Comparison of ENCODE assay signal across 8 mouse cellular contexts in the genomic region with DNA sequence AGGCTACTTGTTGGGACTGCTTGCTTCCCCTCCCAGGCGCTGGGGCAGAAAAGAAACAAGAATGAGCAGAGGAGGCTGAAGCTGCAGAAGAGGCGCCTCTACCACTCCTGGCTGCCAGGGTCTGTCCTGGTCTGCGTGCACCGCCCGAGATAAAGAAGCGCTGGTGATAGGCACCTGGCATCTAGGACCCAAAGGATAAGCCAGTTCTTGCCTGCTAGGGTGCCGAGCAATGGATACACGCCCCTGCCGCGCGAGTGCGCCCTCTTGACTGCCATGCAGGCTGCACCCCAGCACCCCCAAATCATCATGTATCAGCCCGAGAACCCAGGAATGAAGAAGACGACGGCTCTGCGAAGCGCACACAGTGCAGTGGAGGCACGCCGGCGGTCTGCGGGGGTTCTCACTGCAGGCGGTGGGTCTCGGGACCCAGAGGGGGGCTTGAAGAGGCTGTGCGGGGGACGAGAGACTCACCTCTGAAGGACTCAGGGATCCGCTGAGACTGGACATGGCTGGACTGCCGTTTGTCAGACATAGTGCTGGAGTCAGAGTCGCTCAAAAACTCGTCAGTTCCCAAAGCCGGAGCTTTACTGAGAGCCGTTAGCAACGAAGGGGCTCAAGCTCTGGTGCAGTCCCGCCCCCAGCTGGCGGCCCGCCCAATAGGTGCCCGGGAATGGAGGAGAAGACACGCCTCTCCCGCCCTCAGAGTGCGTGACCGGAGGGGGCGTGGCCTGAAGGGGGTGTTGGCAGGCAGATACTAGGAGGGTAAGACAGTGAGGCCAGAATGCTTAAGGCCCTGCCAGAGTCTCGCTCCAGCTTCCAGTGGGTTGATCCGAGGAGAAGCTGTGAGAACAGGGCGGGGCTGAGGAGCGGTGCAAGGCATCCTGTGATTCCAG. TPM values are rescaled to one million over a fixed set of nuclear protein-coding genes. Genes with fewer than 3 reads are reported as not detected.
DNase-seq lines count a peak whose midpoint lies in the region; ATAC-seq and TF ChIP-seq lines count a peak whose summit lies in the region.

Gene Stom, minus strand, starts transcription at position 589 of the 893 bp plus-strand sequence.

- no peaks in the 10 kb centered on the region for H3K9me3 ChIP-seq in forebrain, embryonic 10.5 days
- no peaks in the 10 kb centered on the region for H3K9me3 ChIP-seq in heart, embryonic 15.5 days (replicated peaks)
- H3K9me3 ChIP-seq in liver, embryonic 14.5 days (ENCODE audit: control insufficient read depth, low read length), result no peaks in the 10 kb centered on the region
- H3K9me3 ChIP-seq in neural tube, embryonic 11.5 days (ENCODE audit: control insufficient read depth, low read length), result no peaks in the 10 kb centered on the region
- H3K9me3 ChIP-seq in stomach, postnatal 0 days (ENCODE audit: control insufficient read depth, low read length), result no peaks in the 10 kb centered on the region

- H3K4me3 ChIP-seq in forebrain, embryonic 10.5 days, result peak within 1 kb of the TSS; percentile 82
- H3K4me3 ChIP-seq in heart, embryonic 15.5 days, result peak within 1 kb of the TSS; percentile 80
- peak within 1 kb of the TSS; percentile 91 to 93 for H3K4me3 ChIP-seq in liver, embryonic 14.5 days (ENCODE audit: insufficient read depth in 1 of 2, low read depth in 2 of 2, low read length in 2 of 2)
- peak within 1 kb of the TSS; percentile 76 for H3K4me3 ChIP-seq in neural tube, embryonic 11.5 days (ENCODE audit: low read depth, low read length)
- H3K4me3 ChIP-seq in stomach, postnatal 0 days (ENCODE audit: low read depth, low read length), result peak within 1 kb of the TSS; percentile 74

- H3K27me3 ChIP-seq in forebrain, embryonic 10.5 days (ENCODE audit: poor library complexity, severe bottlenecking), result peaks cover 22% of the 10 kb centered on the region
- H3K27me3 ChIP-seq in heart, embryonic 15.5 days, result no peaks in the 10 kb centered on the region
- no peaks in the 10 kb centered on the region for H3K27me3 ChIP-seq in liver, embryonic 14.5 days (ENCODE audit: control insufficient read depth, insufficient read depth, low read length)
- H3K27me3 ChIP-seq in neural tube, embryonic 11.5 days (ENCODE audit: control insufficient read depth, insufficient read depth, low read length), result 0 out of 2 replicates have a peak, but pooled peaks cover 4% of the 10 kb centered on the region
- H3K27me3 ChIP-seq in stomach, postnatal 0 days (ENCODE audit: control insufficient read depth, insufficient read depth, low read length), result no peaks in the 10 kb centered on the region

- H3K9ac ChIP-seq in heart, embryonic 15.5 days, result peak within 1 kb of the TSS; percentile 76
- peak within 1 kb of the TSS; percentile 99 for H3K9ac ChIP-seq in liver, embryonic 14.5 days (replicated peaks)
- peak within 1 kb of the TSS; percentile 76 for H3K9ac ChIP-seq in neural tube, embryonic 11.5 days (ENCODE audit: low read length)
- H3K9ac ChIP-seq in stomach, postnatal 0 days (ENCODE audit: low read length), result peak within 1 kb of the TSS; percentile 87

- H3K4me1 ChIP-seq in forebrain, embryonic 10.5 days, result peaks cover 25% of the 10 kb centered on the region
- peaks cover 17% of the 10 kb centered on the region for H3K4me1 ChIP-seq in heart, embryonic 15.5 days (replicated peaks)
- peaks cover 32 to 36% of the 10 kb centered on the region in 2 experiments for H3K4me1 ChIP-seq in liver, embryonic 14.5 days (replicated peaks; ENCODE audit: control insufficient read depth in 2 of 2, insufficient read depth in 2 of 2, low read length in 1 of 2)
- peaks cover 2% of the 10 kb centered on the region; the same call in 1 of the 2 replicates for H3K4me1 ChIP-seq in neural tube, embryonic 11.5 days (ENCODE audit: control insufficient read depth, insufficient read depth, low read length)
- H3K4me1 ChIP-seq in stomach, postnatal 0 days (replicated peaks; ENCODE audit: control insufficient read depth, insufficient read depth), result 0 out of 2 replicates have a peak, but pooled peaks cover 3% of the 10 kb centered on the region

- peak within 1 kb of the TSS; percentile 86 for H3K27ac ChIP-seq in forebrain, embryonic 10.5 days
- H3K27ac ChIP-seq in heart, embryonic 15.5 days, result peak within 1 kb of the TSS; percentile 89
- H3K27ac ChIP-seq in liver, embryonic 14.5 days, result peak within 1 kb of the TSS; percentile 98
- peak within 1 kb of the TSS; percentile 54; the same call in 1 of the 2 replicates for H3K27ac ChIP-seq in neural tube, embryonic 11.5 days (ENCODE audit: low read depth, low read length)
- peak within 1 kb of the TSS; percentile 97 for H3K27ac ChIP-seq in stomach, postnatal 0 days (replicated peaks)

- WGBS in forebrain, embryonic 10.5 days, result under 1% methylated on average over 45 of the region's 45 CpGs
- WGBS in heart, embryonic 15.5 days, result under 1% methylated on average over 45 of the region's 45 CpGs
- WGBS in liver, embryonic 14.5 days (ENCODE audit: insufficient replicate concordance), result 0% methylated on average over 45 of the region's 45 CpGs
- under 1% methylated on average over 45 of the region's 45 CpGs for WGBS in neural tube, embryonic 11.5 days
- WGBS in stomach, postnatal 0 days, result under 1% methylated on average over 45 of the region's 45 CpGs

- H3K36me3 ChIP-seq in forebrain, embryonic 10.5 days (replicated peaks), result no peaks in the 10 kb centered on the region
- no peaks in the 10 kb centered on the region for H3K36me3 ChIP-seq in heart, embryonic 15.5 days
- peaks cover 27% of the 10 kb centered on the region for H3K36me3 ChIP-seq in liver, embryonic 14.5 days (replicated peaks; ENCODE audit: control insufficient read depth, insufficient read depth, low read depth)
- H3K36me3 ChIP-seq in neural tube, embryonic 11.5 days (ENCODE audit: control insufficient read depth, insufficient read depth, low read length), result no peaks in the 10 kb centered on the region
- H3K36me3 ChIP-seq in stomach, postnatal 0 days (ENCODE audit: control insufficient read depth, insufficient read depth, low read length), result no peaks in the 10 kb centered on the region

- H3K4me2 ChIP-seq in heart, embryonic 15.5 days, result peak within 1 kb of the TSS; percentile 94
- peak within 1 kb of the TSS; percentile 94 for H3K4me2 ChIP-seq in liver, embryonic 14.5 days (ENCODE audit: low read depth)
- peak within 1 kb of the TSS; percentile 98 for H3K4me2 ChIP-seq in neural tube, embryonic 11.5 days (ENCODE audit: low read depth)
- peak within 1 kb of the TSS; percentile 96 for H3K4me2 ChIP-seq in stomach, postnatal 0 days (replicated peaks; ENCODE audit: low read depth)

- ATAC-seq in heart, embryonic 15.5 days (replicated peaks; ENCODE audit: insufficient number of reproducible peaks, insufficient read depth, low FRiP score, low read depth), result peak; percentile 99
- peak; percentile 94 for ATAC-seq in liver, embryonic 14.5 days (ENCODE audit: insufficient read depth)
- peak; percentile 99 for ATAC-seq in neural tube, embryonic 11.5 days (ENCODE audit: insufficient read depth, low FRiP score, low TSS enrichment)
- peak; percentile 96 for ATAC-seq in stomach, postnatal 0 days (ENCODE audit: low FRiP score, low TSS enrichment)

- TF ChIP-seq EP300 in liver, embryonic 14.5 days (IDR thresholded peaks at IDR 0.05; ENCODE audit: low read depth), result peak; percentile 97
- no peak for TF ChIP-seq EP300 in stomach, postnatal 0 days (optimal IDR thresholded peaks at IDR 0.05)

- peak; percentile 91 to 97 for DNase-seq in CD8-positive naive resting alpha-beta T cell, adult 2 months (ENCODE audit: low read depth in 2 of 2, low spot score in 2 of 2)
- peak; percentile 99 for DNase-seq in c-Kit-positive CD71-negative TER-119-negative erythroid progenitor cells, embryonic 14.5 days (ENCODE audit: low read depth)
- DNase-seq in forebrain, embryonic 10.5 days (ENCODE audit: extremely low spot score, low spot score), result peak; percentile 99
- DNase-seq in kidney, postnatal 25 days, result peak; percentile 100
- peak; percentile 98 to 99 (median 98) for DNase-seq in liver, embryonic 14.5 days (ENCODE audit: low read depth in 3 of 3, low spot score in 3 of 3)
- DNase-seq in neural tube, embryonic 11.5 days (ENCODE audit: low spot score), result peak; percentile 99
- DNase-seq in stomach, postnatal 0 days (ENCODE audit: low spot score), result peak; percentile 100

- TF ChIP-seq CTCF in liver, embryonic 14.5 days (IDR thresholded peaks at IDR 0.05; ENCODE audit: low read depth), result peak; percentile 78
- TF ChIP-seq CTCF in stomach, postnatal 0 days (IDR thresholded peaks at IDR 0.05; ENCODE audit: low read depth), result peak; percentile 43

RNA-seq across cellular contexts. Expression of gene Stom, which starts in this region (rescaled TPM):
- polyA plus RNA-seq in forebrain, embryonic 10.5 days (2016; fragmentation: Nextera tagmentation; extraction: Ambion mirVana), result 10.1 and 10.5 TPM in 2 replicates
- 52.2 and 65.6 TPM in 2 replicates for polyA plus RNA-seq in heart, embryonic 15.5 days (2015; fragmentation: Nextera tagmentation; extraction: Ambion mirVana)
- polyA plus RNA-seq in liver, embryonic 14.5 days (2012; rRNA removed), result 68.4 and 77.0 TPM in 2 replicates
- 149 and 166 TPM in 2 replicates for polyA plus RNA-seq in liver, embryonic 14.5 days (2014; fragmentation: Nextera tagmentation; extraction: Ambion mirVana)
- 15.3 and 15.5 TPM in 2 replicates for polyA plus RNA-seq in neural tube, embryonic 11.5 days (2014; fragmentation: Nextera tagmentation; extraction: Ambion mirVana)
- 53.5 and 56.9 TPM in 2 replicates for polyA plus RNA-seq in stomach, postnatal 0 days (2015; fragmentation: Nextera tagmentation; extraction: Ambion mirVana)

Comparison
In these comparisons a context has a peak if more than half of its experiments do, and no peak if none do; other contexts are left out.
1. Peak in every context shown above with its lines: DNase-seq, ATAC-seq, H3K4me3 ChIP-seq and H3K27ac ChIP-seq.